Mouse (Mus musculus): ENCODE data around the gene Cpa2. TPM values are rescaled to one million over a fixed set of nuclear protein-coding genes. Genes with fewer than 3 reads are reported as not detected.

Cpa2 gene
- total RNA-seq, 2 experiments from 2014 or later, result not detected

DNA sequence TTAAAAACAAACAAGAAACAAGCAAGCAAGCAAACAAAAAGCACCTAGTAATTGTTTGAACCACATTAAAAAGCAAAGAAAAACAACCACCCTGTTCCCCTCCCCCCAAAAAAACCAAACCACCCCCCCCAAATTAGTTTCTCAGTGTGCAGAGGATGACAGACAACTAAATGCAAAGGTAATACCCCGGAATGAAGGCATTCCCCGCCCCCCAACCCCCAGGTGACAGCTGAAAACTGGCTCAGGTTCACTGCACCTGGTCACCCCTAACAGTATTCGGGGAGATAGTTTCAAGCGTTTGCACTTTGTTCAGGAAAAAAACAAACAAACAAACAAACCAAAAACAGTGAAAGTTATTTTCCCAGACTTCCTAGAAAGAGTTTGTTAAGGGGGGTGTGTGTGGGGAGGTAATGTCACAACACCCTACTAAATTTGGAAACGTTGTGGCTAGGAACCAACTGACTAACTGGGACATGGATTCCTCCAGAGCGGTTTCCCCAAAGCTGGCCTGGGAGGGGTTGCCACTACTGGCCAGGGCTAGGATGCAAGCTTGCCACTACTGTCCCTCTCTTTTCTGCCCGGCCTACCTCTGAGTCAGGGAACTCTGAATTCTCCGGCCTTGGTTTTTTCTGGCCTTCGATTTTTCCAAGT, 6.4 kb downstream of the Cpa2 start:
- peak; percentile 59 for DNase-seq (ENCODE audit: low spot score)

DNA sequence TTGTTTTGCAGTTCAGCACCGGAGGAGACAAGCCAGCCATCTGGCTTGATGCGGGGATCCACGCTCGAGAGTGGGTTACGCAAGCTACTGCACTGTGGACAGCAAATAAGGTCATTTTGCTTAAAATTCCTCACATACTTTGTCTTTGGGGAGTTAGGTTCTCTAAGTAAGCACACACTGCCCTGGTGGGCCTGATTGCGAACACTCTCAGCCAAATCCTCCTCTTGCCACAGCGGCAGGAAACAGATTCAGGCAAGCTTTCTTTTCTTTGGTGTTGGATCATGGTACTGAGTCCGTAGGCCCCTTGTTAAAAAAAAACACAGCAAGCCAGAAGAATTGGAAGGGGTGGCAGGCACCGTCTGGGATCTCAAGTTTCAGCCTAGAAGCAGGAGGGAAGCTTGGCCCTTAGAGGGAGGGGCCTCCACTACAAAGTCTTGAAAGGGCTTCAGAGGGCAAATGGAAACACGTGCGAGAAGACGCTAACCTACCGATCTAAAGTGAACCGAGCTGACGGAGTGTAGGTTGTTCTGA, 7.9 kb downstream of the Cpa2 start:
- DNase-seq (ENCODE audit: low spot score), result peak; percentile 41

DNA sequence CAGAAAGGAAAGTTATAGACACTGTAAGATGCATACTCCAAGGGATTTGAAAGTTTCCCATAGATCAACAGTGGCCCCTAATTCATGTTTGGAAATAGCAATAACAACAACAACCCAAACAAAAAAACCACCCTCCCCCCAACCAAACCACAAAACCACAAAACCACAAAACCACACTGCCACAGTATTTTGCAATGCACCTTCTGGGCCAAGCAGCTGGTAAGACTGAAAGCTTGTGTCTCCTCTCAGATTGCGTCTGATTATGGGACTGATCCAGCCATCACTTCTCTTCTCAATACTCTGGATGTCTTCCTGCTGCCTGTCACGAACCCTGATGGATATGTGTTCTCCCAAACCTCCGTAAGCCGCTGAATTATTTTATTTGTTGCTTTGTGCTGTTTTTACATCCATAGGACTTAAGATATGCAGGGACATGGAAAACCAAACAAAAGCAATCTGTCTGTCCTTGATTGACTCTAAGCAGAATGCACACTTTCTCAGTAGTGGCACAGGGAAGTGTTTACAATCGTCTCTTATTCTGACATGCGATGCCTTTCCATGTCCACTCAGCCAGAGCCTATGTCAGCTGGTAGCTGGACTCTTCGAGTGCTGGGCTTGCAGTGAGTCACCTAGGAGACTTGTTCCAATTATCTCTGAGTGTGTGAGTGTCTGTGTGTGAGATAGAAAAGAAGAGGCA, 9.3 kb downstream of the Cpa2 start:
- DNase-seq (ENCODE audit: low spot score), result no peak

DNA sequence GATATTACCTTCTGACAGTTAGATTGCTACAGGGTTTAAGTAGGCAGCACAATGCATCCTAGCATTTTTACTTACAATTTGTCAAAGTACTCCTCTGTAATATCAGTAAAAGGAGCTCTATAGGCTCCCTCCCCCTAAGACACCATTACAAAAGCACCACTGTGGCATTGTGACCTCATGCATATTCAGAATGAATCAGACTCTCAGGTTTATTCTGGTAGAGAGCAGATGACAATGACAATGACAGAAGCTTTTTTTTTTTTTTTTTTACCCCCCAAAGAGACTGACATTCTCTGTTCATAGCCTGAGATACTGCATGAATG, 9.8 kb downstream of the Cpa2 start:
- no peak for DNase-seq (ENCODE audit: low spot score)

DNA sequence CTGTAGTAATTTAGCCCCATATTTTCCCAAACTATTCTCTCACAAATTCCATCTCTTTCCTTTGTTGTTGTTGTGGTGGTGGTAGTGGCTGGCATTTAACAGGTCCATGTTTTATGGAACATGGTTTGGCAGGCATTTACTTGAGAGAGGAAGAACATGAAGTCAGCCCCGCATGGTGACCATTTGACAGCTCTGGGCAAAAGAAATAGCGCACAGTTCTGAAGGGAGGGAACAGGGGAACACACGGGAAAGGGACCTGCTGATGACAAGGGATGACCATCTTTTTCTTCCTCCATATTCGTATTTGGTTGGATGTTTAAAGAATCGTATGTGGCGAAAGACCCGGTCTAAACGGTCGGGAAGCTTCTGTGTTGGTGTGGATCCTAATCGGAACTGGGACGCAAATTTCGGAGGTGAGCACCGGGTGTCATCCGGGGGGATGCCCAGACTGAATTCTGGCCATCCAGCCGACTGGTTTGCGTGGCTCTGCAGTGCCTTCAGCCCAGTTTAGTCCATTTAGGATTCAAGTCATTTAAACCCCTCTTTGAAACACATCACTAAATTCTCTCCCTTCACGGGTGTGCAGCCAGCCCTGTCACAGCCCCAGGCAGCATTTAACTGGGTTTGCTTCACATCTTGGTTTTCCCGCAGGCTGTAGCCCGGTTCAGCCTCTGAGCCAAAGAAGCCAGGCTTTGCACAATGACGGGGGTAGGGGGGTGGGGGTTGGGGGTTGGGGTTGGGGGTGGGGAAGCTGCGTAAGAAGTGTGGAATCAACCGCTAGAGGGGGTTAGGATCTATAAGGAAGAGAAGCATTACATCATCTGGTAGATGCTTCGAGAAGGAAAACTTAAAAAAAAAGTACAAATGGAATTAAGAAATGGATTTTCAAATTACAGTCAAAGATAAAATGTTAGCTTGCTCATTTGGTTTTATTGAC, 10.5 kb downstream of the Cpa2 start:
- DNase-seq (ENCODE audit: low spot score), result no peak

DNA sequence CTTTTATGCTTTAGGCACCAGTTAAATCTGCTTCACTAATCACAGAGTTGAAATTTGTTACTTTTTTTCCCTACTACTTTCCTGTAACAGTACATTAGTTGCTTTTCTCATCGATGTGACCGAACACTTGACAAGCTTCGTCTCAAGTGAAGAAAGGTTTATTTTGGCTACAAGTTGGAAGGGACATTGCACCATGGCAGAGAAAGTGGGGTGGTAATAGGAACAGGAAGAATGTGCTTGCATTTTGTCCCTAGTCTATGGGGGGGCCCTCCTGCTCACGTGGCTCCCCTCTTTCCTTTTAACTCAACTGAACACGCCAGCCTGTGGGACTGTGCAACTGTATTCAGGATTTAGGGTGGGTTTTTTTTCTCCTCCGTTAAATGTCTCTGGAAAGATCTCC, 11.2 kb downstream of the Cpa2 start:
- DNase-seq (ENCODE audit: low spot score), result no peak

DNA sequence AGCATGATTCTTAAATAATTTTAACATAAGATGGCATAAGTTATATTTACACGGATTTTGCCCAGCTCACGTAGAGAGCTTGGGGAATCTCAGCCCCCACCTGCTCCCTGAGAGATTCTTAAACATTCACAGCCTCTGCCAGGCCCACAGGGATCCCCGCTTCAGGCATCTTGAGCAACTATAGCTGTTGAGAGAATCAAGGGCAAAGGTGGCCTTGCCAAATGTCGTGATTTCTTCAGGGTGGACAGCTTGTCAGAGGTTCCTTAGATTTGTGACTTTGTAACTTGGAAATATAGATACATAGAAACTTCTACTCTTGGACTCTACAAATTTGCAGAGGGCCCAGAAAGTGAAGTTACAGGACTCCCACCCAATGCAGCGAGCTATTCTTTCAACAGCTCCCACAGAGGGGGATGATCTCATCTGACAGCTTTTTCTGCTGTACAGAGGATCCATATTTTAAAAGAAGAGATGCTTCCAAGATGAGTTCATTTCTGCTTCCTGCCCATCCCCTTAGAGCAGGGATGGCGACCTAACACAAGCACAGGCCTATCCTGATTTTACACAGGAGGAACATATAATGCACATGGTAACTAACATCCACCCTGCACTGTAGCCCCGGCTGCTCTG, 12.1 kb downstream of the Cpa2 start:
- no peak for DNase-seq (ENCODE audit: low spot score)

DNA sequence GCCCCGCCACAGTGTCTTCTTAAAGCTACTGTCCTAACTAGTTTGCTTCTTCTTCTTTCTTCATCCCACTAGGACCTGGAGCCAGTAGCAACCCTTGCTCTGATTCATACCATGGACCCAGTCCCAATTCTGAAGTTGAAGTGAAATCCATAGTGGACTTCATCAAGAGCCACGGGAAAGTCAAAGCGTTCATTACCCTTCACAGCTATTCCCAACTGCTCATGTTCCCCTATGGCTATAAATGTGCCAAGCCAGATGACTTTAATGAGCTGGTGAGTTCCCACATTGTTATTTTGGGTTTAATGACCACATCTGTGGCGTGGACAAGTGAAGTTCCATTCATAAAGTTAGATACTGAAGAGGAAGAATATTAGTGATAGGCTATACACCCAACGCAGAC, 12.7 kb downstream of the Cpa2 start:
- no peak for DNase-seq (ENCODE audit: low spot score)

DNA sequence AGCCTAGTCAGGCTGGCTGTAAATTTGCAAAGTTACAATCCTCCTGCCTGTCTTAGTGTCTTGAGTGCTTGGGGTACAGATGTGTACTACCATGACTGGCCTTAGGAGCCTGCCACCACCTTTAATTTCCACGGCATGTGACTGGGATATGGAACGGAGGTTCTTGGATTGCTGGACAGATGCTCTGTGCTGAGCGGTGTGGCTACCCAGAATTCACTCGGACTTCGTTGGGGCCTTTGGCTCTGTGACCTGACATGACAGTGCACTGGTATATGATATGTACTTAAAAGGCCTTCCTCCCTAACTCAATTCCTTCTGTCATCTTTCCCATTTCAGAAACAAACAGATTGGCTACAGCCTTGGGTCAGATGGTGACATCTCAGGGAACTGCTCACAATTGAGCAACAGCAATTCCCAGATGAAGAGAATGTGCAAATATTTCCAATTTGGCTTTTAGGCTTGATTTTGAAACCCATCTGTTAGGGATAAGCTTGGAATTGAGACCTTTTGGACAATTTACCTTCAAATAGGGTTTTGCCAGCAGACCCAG, 13.3 kb downstream of the Cpa2 start:
- DNase-seq (ENCODE audit: low spot score), result peak; percentile 55

DNA sequence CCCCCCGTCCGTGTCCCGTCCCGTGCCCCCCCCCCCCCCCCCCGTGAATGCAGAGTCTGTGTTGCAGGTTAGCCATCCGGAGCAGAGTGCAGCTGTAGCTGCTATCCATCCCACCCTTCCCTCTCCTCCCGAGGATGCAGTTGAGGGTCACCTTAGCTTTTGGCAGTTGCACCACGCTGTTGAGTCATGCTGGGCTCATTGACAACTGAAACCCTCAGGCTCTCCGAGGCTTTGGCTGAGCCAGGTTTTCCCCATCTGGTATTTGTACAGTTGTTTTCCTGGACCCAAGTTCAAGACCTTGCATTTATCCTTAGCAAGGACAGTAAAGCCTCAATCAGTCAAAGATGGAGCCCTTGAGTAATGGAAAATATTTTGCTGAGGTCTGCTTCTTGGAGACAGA, 14.7 kb downstream of the Cpa2 start:
- peak; percentile 61 for DNase-seq (ENCODE audit: low spot score)

DNA sequence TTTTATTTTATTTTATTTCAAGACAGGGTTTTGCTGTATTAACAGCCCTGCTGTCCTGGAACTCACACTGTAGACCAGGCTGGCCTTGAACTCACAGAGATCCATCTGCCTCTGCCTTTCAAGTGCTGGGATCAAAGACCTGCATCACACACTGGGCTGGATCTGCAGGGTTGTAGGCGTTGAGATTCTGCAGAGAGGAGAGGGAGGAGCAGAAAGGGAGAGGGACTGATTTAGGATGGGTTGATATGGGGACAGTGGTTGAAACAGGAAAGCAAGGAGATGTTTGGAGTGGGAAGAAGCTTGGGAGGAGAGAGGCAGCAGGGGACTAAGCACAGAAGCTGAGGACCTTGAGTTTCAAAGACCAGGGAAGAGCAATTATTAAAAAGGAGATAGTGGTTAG, 18.3 kb downstream of the Cpa2 start:
- no peak for DNase-seq (ENCODE audit: low spot score)

DNA sequence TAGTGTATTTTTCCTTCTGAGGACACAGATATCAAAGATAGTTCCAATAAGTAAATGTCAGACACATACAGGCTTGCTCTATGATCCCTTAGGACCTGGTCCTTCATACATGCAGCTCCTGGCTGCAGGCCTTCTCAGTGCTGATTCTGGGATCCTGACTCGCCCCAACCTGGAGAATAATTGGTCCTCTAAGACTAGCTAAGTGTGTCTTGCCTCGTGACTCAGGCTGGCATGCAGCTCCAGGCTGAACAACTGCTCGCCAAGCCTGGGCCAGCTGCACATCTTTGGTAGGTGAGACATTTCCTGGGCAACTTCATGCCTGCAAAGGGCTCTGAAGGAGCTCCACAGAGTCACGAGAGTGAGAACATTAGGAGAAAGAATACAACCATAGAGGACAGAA, 20.8 kb downstream of the Cpa2 start:
- no peak for DNase-seq (ENCODE audit: low spot score)

DNA sequence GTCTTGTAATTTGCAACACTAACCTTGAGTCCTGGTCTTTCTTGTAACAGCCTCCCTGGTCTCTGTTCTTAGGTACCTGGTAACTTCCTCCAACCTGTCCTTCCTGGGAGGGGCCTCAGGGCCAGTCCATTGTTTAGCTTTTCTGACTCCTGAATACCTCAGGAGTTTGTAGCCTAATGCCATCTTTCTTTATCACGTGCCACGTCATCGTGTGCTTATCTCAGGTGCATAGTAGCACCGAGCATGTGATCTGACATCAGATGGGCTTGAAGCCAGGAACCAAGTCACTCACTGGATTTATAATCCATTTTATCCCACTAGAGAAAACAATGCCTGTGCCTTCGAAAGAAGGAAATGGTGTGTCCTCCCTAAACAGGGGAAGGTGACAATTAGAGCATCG, 22.2 kb downstream of the Cpa2 start:
- no peak for DNase-seq (ENCODE audit: low spot score)

DNA sequence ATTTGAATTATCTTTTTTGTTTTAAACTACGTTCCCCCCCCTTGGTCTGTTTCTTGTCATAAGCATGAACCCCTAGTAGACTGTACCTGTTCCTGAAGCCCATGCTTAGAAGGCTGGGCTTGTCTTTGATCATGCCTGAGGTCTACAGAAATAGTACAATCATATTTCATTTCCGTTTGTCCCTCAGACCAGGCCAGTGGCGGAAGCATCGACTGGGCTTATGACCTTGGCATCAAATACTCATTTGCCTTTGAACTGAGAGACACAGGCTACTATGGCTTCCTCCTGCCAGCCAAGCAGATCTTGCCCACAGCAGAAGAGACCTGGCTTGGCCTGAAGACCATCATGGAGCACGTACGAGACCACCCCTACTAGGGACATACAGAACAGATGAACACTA, 22.7 kb downstream of the Cpa2 start:
- no peak for DNase-seq (ENCODE audit: low spot score)

DNA sequence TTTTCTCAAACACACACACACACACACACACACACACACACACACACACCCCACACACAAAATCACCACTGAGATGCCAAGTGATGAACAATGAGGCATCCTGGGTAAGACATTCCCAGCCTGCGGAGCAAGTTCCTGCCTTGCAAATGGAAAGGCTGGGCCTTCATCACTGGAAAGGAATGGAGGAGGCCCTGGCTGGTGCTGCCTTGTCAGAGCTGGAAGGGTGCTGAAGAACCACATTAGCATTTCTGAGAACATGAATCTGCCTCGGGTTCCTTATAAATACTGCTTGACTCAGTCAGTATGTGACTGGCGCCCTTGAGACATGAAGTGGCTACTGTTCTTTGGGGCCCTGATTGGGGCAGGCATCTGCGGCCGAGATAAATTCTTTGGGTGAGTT, 26.7 kb downstream of the Cpa2 start, which contains the start of gene Cpa4:
Gene Cpa4, plus strand, starts transcription at position 301 of the 400 bp plus-strand sequence.
- no peak for DNase-seq (ENCODE audit: low spot score)

DNA sequence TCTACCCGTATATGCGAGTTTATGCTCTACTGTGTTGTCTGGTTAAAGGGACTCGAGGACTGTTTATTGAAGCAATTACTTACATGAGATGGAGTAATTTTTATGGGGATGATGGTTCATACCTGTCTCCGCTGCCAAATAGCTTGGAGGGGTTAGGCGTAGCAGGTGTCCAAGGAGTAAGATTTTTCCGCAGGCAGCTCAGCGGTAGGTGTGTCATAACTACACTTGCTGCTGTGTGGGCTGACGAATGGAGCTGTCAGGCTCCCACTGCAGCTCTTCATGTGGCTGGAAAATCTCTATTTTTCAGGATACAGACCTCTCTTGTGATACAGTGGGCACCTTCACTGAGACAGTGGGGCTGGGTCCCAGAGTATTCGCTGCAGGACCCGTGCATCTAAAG, 27.9 kb downstream of the Cpa2 start:
- DNase-seq (ENCODE audit: low spot score), result no peak

DNA sequence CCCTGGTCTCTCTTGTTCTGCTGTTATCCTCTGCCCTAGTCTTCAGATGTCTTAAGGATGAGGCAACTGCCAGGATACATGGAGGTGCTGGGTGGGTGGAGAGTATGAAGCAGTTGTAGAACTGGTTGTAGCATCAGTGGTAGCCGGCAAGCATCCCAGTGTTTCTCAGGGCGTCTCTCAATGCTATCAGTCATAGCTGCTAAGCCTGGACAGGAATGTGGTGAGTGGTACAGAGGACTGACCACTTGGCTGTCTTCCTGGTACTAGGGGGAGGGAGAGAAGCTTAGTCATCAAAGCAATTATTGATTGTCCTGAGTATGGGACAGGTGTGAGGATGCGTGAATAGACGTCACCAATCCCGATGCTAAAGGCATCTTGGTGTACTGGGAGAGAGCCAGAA, 28.6 kb downstream of the Cpa2 start:
- no peak for DNase-seq (ENCODE audit: low spot score)

DNA sequence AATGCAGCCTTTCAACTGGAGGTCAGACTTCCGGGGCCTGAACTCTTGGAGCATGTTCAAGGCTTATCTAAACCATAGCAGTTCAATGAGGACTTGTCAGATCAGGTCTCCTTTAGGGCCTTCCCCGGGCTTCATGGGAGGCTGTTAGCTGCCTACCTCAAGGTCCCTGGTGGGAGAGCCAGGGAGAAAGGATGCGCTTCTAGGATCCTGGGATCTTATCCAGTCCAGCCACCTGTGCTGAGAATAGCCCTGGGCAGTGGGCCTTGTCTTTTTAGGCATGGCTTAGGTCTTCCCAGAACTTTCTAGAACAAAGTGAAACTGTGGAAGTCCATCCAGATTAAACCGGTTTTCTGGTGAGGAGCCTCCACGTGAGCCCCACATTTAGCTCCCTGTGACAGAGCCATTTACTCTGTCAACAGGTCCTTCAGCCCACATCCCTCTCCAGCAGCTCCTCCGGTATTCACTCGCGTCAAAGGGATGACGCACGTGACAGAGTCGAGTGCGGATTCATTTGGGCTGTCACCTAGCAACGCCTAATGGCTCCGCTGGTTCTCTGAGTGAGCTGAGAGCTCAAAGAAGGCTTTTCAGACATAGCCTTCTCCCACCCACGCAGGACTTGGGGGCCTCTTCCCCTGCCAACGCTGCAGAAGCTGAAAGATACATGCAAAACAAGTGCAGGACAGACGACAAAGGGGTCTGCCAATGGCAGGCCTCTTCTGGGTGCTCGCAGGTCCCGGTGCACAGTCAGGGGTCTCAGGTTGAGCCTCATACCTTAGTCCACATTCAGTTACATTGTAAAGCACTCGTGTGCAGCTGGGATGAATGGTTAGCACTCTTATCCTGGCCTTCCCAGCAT, 31.3 kb downstream of the Cpa2 start:
- no peak for DNase-seq (ENCODE audit: low spot score)

DNA sequence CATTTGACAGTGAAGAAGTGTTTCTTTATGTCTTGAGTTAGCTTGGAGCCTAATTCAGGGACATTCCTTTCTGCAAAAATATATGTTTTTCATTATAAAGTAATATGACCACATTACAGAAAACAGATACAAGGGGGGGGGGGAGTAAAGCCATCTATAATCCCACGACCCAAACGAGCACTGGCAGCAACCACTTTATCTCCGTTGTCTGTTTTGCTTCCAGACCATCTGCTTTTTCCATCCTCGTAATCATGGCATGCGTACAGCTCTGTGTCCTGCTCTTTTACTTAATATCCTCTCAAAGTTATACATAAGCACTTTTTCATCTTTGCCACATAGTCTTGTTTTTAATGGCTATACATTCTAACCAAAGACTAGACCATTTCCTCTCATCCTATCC, 32.0 kb downstream of the Cpa2 start:
- DNase-seq (ENCODE audit: low spot score), result no peak

DNA sequence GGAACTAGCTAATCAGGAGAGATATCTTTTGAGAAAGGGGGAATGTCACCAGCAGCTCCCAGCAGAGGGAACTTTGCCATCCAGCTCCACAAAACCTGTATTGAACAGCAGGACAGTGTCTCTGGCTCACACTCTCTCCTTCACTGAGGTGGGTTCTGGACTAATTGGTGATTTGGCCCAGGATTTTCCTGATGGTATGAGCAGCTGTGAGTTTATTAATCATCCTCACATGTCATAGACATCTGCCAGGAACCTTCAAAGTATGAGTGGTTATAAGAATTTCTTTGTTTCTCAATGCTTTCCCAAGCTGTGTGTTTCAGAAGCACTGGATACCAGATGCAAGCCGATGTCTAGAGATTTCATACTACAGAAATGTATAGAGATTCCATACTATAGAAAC, 33.6 kb downstream of the Cpa2 start:
- no peak for DNase-seq (ENCODE audit: low spot score)
